Mouse (Mus musculus): ENCODE results near the gene Myo5c.
A peak's percentile ranks its signal among the peaks of the same experiment; 100 is the strongest.

The Myo5c gene

DNA sequence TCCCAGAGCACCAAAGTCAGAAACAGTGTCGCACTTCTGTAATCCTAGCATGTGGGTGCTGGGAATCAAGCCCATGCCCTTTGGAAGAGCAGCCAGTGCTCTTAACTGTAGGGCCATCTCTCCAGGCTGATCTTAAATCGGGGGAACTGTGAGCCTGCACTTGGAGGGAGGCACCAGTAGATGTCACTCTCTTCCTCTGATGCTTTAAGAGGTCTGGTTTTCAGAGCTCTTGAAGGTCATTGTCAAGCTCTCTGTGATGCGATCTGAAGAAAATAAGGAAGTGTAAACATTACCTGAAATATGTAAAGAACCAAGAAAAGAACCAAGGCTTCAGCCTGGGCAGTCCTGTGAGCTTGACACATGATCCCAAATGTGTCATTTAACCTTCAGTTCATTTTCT lies 51.0 kb downstream of the Myo5c start:
- no peak for DNase-seq (ENCODE audit: low spot score)

GRCm38 (mm10) chr9:75283636-75284035 lies 51.8 kb downstream of the Myo5c start:
- no peak for DNase-seq (ENCODE audit: low spot score)

GRCm38 (mm10) chr9:75285363-75285762 lies 53.5 kb downstream of the Myo5c start:
- DNase-seq (ENCODE audit: low spot score) = no peak

DNA sequence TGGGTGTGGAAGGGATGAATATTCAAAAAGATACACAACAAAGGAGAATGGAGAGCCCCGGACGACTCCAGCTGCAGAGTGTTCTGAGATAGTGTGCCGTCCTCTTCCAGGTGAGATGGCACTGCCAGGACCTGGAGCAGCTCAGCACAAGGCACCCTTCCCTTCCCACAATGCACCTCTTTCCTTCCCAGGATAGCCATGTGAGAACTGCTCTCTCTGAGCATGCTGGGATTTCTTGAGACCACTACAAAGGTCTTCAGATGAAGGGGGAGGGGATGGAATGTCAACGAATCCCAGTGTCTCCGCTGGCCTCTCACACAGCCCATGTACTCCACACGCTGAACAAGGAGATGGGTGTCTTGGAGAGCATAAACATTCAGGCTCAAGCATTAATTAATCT lies 55.8 kb downstream of the Myo5c start:
- no peak for DNase-seq (ENCODE audit: low spot score)

DNA sequence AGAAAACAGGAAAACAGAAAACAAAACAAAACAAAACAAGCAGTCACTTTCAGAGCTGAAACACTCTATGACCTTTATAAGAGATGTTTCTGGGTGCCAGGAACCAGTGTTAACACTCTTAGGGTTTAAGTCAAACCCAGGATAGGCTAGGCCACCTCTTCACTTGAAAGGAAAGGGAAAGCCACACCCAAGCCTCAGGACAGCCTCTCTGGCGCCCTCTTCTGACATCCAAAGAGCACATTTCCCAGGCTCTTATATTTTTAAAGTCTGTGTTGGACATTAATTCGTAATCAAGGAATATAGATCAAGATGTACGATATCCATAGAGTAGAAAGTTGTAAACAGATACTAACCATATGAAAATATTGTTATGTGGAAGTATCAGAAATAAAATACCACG lies 57.7 kb downstream of the Myo5c start:
- DNase-seq (ENCODE audit: low spot score) = no peak

DNA sequence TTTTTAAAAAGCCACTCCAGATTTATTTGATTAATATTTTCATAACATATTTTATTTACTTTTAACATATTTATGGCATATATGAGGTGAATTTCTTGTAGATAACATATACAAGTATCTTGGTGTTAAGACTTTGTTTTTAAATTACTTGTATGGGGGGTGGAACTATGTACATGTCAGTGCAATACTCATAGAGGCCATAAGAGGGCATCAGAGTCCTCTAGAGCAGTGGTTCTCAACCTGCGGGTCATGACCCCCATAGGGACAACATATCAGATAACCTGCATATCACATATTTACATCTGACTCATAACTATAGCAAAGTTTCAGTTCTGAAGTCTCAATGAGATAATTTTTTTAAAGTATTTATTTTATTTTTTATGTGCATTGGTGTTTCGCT lies 67.5 kb downstream of the Myo5c start:
- no peak for DNase-seq (ENCODE audit: low spot score)

DNA sequence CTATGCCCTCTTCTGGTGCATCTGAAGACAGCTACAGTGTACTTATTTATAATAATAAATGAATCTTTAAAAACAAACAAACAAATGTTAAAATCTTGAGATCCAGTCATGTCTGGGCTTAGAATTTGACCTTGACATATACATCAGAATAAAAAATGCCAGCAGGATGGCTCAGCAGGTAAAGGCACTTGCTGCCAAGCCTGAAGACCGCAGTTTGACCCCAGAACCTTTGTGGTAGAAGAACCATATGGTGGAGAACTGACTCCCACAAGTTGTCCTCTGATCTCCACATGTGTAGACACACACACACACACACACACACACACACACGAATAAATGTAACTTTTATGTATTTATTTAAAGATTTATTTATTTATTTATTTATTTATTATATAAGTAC lies 71.2 kb downstream of the Myo5c start:
- no peak for DNase-seq (ENCODE audit: low spot score)

- DNase-seq (ENCODE audit: low spot score) = no peak
Observed at GRCm38 (mm10) chr9:75303701-75304261, 72.0 kb downstream of the Myo5c start.

- no peak for DNase-seq (ENCODE audit: low spot score)
Observed at GRCm38 (mm10) chr9:75304286-75304685, 72.5 kb downstream of the Myo5c start.

- no peak for DNase-seq (ENCODE audit: low spot score)
Observed at GRCm38 (mm10) chr9:75306126-75306898, 74.5 kb downstream of the Myo5c start, which contains the start of gene Gnb5. Gene Gnb5, plus strand, starts transcription at chr9:75306288.

DNA sequence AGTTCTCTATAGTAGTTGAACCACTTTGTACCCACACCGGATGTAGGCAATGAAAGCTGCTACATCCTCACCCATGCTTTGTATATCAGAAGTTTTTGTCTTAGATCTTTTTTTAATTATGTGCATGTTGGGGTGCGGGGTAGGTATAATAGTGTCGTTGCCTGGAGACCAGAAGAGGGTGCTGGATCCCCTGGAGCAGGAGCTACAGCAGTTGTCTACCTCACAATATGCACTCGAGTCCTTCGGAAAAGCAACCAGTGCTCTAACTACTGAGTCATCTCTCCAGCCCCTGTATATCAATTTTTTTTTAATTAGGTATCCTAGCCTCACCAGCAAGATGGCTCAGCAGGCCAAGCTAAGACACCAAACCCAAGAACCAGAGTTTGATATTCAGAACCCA lies 75.2 kb downstream of the Myo5c start:
- no peak for DNase-seq (ENCODE audit: low spot score)

- DNase-seq (ENCODE audit: low spot score) = no peak
Observed at GRCm38 (mm10) chr9:75308621-75309020, 76.8 kb downstream of the Myo5c start.

GRCm38 (mm10) chr9:75312008-75312407 lies 80.2 kb downstream of the Myo5c start:
- no peak for DNase-seq (ENCODE audit: low spot score)

DNA sequence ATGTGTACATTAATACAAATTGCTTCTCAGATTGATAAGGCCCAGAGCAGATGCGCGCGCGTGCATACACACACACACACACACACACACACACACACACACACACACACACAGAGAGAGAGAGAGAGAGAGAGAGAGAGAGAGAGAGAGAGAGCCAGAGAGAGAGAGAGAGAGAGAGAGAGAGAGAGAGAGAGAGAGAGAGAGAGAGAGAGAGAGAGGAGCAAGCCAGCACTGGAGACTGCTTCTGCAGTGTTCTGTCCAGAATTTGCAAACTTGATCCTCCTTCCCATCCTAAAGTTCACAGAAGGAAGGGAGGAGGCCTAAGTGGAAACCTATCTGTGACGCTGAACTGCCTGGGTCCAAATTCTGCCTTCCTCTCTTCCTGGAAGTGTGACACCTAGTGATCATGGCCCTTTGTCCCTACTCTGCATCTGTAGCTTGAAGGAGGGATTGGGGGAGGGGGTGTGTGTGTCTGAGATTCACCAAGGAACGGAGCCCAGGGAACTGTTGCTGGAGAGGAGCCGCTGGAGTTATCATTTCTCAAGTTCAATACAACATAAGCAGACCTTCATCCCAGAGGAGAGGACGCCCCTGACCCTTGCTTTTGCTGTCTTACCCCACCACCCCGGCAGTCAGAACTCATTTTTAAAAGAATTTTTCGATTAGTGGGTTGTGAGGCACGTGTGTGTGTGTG lies 81.5 kb downstream of the Myo5c start:
- no peak for DNase-seq (ENCODE audit: low spot score)

DNA sequence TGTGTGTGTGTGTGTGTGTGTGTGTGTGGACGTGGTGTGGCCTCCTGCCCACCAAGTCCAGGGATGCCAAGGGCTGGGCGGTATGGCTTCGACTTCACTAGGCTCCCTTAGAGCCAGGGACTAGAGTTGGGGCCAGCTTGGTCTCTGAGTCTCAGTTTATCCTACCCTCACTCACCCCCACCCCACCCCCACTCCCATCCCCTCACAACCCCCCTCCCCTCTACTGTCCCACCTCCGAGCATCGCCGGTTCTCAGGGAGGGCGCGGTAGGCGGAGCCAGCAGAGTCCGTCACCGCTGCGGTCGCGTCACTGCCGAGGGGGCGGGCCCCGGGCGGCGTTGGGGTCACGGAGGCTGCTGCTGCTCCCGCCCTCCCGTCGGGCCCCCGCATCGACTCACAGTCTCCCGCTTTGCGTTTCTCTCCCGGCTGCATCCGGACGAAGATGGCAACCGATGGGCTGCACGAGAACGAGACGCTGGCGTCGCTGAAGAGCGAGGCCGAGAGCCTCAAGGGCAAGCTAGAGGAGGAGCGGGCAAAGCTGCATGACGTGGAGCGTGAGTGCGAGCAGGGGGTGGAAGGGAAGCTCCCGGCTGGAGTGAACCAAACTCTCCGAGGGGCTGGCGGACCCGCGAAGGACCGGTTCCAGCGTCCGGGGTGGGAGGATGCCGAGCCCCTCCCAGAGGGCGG lies 82.2 kb downstream of the Myo5c start:
- peak; percentile 62 for DNase-seq (ENCODE audit: low spot score)

- DNase-seq (ENCODE audit: low spot score) = no peak
Observed at GRCm38 (mm10) chr9:75314517-75315105, 82.8 kb downstream of the Myo5c start.

GRCm38 (mm10) chr9:75315238-75315637 lies 83.4 kb downstream of the Myo5c start:
- no peak for DNase-seq (ENCODE audit: low spot score)

GRCm38 (mm10) chr9:75316771-75317170 lies 85.0 kb downstream of the Myo5c start:
- DNase-seq (ENCODE audit: low spot score) = no peak

DNA sequence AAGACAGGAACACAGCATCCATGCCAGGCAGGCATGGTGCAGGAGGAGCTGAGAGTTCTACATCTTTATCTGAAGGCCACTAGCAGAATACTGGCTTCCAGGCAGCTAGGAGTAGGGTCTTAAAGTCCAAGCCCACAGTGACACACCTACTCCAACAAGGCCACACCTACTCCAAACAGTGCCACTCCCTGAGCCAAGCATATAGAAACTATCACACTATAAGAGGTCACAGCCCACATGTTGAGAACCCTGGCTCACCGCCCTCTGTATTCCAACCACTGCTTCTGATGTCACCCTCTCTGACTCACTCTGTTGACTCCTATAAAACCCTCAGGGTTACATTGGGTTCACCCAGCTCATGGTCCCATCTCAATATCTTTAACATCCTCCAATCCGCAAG lies 86.4 kb downstream of the Myo5c start:
- DNase-seq (ENCODE audit: low spot score) = no peak

- no peak for DNase-seq (ENCODE audit: low spot score)
Observed at GRCm38 (mm10) chr9:75319365-75319764, 87.5 kb downstream of the Myo5c start.

DNA sequence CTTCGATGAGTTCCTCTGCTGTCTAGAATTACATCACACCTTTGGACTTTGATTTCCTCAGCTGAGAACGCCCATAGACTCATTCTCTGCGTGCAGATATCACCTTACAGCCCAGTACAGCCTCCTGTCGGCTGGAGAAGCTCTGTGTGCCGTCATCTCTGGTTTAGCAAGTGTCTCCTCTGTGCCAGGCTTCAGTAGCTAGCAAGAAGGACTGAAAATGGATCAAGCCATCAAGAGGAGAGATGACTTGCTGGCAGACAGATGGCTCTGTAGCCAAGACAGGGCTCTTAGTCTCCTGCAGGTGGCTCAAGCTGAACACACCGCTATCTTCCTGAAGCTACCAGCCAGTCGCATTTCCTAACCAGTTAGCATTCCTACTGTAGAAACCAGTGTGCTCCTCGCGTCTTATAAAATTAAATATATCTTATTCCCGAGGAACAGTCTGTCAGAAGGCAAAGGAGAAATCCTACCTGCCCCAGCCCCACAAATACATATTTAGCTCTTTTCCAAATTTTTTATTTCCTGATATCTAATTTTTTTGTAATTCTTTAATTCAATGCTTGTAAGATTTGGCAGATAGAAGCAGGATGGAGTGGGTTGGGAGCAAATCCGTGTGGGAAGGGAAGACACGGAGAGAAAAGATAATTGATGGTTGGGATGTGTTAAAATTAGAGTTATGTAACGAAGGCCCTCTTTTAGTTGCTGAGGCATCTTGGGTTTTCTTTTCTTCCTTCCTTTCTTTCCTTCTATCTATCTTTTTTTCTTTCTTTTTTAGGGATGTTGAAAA lies 90.5 kb downstream of the Myo5c start:
- DNase-seq (ENCODE audit: low spot score) = no peak

Measured in ovary, adult 18-20 months (tissue).